Mouse (Mus musculus) mouse embryonic stem cell (cell line): ENCODE results near the gene Ccnjl.

Experiments used
- in situ Hi-C, 2 experiments: fragments of 300-500 bp; cut with MboI; formaldehyde crosslinking; loops; 1 replicate in 1 of 2; 3 replicates in 1 of 2; pipeline ENCODE4 v1.14.3; 2019 to 2020; ENCODE audit warnings: low sequenced_read_pairs in 2 of 2, low pct_unique_long_range_greater_than_20kb in 1 of 2, mixed read lengths in 1 of 2; ENCODE audit not compliant: unreplicated experiment in 1 of 2

Ccnjl gene

DNA sequence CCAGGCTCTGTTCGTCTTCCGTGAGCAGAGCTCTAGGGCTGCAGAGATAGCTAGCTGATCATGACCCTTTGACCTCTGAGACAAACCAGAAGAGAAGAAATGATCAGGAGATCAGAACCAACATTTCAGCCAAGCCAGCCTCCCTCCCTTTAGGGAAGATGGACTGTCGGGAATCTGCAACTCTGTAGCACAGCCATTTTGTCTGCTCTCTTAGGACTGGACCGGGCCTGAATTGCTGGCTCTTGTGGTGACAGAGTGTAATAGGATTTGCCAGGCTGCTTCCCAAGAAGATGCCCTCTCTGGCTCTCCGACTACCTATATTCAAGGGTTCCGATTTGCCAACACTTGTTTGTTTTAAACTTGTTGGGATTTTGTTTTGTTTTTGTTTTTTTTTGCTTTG lies 24.1 kb downstream of the Ccnjl start:
- in situ Hi-C loops = no loop called here

DNA sequence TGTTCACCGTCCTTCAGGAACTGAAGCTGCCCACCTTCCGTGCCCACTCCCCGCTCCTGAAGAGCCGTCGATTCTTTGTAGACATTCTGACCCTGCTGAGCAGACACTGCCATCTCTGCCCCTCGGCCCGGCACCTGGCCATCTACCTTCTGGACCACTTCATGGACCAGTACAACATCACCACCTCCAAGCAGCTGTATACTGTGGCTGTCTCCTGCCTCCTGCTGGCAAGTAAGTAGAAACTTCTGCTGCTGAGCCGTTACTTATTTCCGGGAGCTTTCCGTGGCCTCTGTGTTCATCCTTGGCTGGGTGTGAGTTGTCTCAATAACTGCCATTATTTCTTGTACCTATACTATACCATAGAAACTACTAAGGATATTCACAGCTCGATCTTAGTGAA lies 28.0 kb downstream of the Ccnjl start:
- in situ Hi-C loops = no loop called here

DNA sequence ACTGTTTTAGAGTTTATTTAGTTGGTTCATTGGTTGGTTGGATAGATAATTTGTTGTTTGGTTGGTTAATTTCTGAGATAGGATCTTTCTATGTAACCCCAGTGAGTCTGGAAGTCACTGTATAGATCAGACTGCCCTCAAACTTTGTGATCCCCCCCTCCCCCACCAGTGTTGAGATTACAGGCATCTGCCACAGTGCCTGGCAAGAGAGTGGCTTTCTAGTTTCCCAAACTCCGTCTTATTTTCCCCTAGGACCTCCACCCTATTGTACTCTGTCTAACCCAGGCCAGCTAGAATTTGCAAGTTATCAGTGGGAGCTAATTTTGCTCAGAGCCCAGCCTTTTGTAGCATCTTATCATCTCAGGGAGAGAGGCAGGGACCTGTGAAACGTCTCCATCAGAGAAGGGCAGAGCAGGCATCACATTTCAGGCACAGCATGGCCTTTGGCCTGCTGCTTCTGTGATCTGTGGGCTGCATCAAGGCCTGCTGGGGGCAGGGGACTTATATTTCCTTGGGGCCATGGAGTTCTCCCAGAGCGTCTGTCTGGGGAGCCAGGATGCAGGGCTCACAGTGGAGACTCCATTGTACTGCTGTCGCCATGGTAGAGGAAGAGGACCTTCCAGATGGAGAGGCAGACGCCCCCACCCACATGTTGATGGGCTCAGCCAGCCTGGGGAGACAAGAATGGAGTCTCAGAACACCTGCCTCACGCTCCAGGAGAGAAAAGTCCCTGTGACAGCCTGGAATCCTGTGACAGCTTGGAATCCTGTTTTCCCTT lies 31.1 kb downstream of the Ccnjl start:
- in situ Hi-C loops = no loop called here

GRCm38 (mm10) chr11:43563654-43564244 lies 35.2 kb downstream of the Ccnjl start:
- in situ Hi-C loops = no loop called here

- in situ Hi-C loops = no loop called here
These were observed 36.8 kb downstream of the Ccnjl start for GRCm38 (mm10) chr11:43565414-43565813.

GRCm38 (mm10) chr11:43565852-43566251 lies 37.3 kb downstream of the Ccnjl start:
- in situ Hi-C loops = no loop called here

GRCm38 (mm10) chr11:43566696-43567095 lies 38.1 kb downstream of the Ccnjl start:
- in situ Hi-C loops = no loop called here

- in situ Hi-C loops = no loop called here
These were observed 39.7 kb downstream of the Ccnjl start for GRCm38 (mm10) chr11:43568263-43568662.

DNA sequence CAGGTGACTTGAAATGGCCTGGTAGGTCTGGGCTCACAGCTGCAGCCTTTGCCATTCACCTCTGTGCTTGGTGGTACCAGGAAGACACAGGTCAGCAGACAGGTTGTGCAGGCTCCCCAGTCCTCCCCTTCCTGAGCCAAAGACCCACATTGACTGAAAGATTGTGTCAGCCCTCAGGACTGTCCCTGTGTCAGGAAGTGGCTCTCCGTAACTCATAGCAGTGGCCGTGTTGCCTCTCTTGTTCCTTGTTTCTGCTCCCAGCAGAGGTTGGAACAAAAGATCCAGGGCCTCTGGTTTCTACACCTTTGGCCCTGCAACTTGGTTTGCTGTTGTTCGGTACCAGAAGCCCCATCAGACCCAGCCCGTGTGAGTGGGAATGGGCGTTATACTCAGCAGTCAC lies 40.6 kb downstream of the Ccnjl start:
- in situ Hi-C loops = no loop called here

DNA sequence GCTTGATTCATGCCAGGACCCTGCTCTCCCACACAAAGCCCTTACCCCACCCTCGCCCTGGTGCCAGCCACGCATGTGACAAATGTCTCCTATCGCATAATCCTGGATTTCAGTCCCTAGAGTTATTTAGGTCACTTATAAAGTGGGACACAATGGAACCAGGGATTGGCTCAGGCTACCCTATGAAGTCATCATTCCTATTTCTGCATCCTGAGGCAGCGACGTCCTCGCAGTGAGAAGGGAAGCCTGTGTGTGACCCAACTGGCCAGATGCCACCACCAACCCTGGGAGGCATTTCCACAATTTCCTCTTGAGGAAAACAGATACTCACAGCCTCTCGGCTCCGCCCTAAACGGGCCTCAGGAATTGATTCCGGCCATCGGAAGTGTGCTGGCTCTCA lies 41.0 kb downstream of the Ccnjl start:
- in situ Hi-C loops = no loop called here

DNA sequence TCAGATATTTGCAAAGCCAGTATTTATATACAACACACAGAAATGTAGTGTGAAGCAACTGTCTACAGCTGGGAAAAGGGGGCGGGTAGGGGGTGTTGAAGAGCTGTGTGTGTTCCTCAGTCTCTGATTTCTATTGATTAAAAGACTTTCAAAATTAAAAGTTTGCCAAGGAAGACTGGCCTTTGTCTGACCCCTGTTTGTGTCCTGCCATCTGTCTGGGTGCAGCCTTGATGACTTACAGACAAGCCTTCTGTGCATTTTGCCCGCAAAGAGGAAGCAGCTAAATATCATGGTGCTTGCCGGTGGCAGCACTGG lies 46.4 kb downstream of the Ccnjl start:
- in situ Hi-C loops = no loop called here

DNA sequence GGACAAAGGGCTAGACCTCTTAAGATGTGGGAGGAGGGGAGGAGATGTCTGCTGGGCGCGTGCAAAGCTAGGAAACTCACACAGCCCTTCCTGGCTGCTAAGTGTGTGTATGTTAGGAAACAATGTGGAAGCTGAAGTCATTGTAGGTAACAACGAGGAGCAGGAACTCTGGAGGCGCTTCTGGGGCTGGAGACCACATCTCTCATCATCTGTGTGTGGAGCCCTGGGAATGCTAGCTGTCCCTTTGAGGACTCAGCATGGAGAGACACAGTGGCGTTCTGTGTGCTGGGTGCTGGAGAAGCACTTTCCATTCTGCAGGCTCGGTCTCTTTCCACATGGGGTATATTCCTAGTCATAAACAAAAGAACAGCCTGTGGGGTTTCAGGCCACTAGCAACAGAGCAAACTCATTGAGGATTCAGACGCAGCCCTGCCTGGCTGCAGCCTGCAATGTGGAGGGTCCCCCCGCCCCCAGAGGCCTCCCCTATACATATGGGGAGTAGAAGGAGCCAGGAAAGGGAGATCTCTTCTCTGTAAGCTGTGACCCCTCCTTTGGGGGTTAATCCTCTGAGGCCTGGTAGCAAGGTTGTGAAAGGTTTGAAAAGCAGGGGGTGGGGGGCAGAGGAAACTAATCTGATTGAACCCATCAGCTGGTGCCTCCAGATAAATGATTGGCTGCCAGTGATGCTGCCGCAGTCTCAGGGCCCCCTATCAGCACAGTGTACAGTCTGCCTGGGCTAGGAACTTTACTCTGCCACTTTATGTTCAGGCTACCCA lies 47.0 kb downstream of the Ccnjl start:
- in situ Hi-C loops = no loop called here

GRCm38 (mm10) chr11:43577713-43578478 lies 49.3 kb downstream of the Ccnjl start:
- in situ Hi-C loops = no loop called here

GRCm38 (mm10) chr11:43585211-43586005 lies 56.8 kb downstream of the Ccnjl start:
- in situ Hi-C loops = no loop called here

DNA sequence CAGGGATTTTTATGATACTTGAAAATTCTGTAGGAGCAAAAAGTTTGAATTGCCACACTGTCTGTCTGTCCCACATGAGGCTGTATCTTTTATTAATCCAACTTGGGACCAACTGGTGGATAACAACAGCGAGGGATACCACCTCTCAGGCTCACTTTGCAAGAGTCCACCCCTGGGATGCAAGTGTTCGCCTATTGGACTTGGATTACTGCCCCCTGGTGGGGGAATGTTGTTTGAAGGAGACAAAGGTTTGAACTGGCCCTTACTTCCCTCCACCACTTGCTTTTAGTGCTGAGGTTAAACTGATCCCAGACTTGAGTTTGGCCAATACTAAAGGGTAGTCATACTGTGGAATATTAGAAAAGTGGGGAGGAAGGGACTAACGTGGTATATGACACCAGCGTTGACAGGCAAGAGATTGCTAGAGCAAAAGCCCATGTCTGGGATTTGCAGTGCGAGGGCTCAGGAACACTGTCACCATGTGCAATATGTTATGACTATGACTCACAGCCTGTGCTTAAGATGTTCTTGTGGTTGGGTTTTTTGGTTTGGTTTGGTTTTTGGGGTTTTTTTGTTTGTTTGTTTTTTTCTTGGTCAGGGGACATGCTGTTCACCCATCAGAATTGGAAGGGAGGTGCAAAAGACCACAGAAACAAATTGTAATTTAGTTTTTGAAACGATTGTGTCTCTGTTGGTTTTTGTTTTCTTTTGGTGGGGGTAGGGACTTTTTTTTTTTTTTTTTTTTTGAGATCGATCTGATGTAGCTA lies 57.9 kb downstream of the Ccnjl start, which contains the start of gene 4933415A04Rik:
4933415A04Rik (plus strand) TSS at position 717 of the 767 bp plus-strand sequence.
- in situ Hi-C loops = no loop called here

DNA sequence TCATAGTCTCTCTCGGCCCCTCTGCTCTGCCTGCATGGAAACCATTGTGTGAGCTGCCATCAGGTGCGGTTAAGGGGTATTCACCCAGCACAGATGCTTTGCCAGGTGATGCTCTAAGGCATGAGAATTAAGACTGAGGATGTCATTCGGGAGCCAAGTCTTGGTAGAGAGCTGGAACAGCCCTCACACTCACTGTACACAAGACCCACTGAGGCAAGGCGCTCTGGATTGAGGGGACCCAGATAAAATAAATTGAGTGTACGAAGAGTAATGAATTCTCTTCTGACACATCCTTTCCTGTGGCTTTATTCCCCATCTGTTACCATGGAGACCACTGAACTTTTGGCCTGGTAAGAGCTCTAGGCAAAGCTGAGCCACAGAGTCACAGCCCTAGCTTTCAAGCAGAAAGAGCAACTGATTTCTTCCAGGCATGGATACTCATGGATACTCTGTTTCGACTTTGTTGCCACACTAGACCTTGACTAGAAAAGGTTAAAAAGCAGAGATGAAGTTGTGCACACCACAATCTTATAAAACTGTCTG lies 61.0 kb downstream of the Ccnjl start:
- in situ Hi-C loops = no loop called here

DNA sequence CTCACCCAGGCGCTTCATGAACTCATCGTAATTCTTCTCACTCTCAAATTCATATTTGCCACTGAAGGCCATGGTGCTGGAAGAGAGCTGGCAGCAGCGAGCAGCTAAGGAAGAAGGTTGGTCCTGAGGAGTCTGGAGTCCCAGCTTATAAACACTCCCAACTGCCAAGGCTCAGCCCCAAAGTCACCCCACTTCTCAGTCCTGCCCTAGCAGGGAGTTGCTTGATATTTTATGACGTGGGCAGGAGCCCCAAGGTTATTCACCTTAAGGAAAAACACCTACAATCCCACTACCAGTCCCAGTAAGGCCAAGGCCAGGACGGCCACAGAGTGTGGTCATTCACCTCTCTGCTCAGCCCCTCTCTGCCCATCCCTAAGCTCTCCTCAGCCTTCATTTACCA lies 72.9 kb downstream of the Ccnjl start, which contains the start of gene Fabp6:
Fabp6 (minus strand) TSS at position 101 of the 400 bp plus-strand sequence.
- in situ Hi-C loops = no loop called here
